Mouse (Mus musculus): ENCODE measurements around the gene Ccnl1. TPM values are rescaled to one million over a fixed set of nuclear protein-coding genes. Genes with fewer than 3 reads are reported as not detected.

Gene Ccnl1
- total and polyA plus RNA-seq, 3 experiments, result 20.1 to 56.5 TPM; not detected in 1

DNA sequence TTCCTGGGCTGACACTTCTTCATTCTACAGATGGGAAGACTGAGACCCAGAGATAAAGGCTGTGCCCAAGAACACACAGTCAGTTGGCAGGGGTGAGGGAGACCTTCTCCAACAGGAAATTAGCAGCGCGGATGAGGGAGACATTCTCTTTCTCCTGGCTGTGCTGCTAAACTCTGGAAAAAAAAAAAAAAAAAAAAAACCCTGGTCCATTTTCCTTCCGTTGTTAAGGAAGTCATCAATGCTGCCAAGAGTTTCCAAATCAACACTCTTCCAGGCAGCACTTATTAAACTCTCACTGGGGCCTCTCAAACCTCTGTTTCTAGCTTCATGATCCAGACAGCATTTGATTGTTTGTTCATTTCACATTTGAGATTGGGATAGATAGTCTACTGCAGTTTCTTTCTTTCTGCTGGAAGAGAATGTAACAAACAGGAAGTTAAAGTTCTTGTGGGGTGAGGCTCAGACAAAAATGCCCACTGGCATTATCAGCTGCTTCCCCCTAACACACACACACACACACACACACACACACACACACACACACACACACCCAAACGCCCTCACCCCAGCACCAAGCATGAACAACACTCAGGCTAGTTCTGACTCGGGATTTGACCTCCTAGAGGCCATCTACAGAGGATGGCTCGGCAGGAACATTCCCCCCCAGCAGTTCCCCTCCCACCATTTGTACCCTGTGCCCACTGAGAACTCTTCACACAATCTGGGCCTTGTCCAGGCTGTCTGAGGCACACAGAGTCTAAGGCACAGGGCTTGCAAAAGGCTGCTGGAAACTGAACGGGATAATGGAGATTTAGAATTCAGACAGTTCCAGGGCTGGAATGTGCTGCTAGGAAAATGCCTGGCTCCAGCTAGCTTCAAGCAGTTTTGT is 52.5 kb downstream of the Ccnl1 start:
- Histone ChIP-seq H3K36me3 (ENCODE audit: control insufficient read depth in 1 of 2, insufficient read depth in 2 of 2, low read length in 2 of 2) (peaks cover 0 to 5% of the 10 kb centered on the region in 2 experiments; a peak in 2 of 4 replicates), H3K9ac (ENCODE audit: control insufficient read depth, low read depth, low read length, poor library complexity, severe bottlenecking) (no peak overlapping the region), H3K9me3 (replicated peaks; ENCODE audit: insufficient read depth, low read length) (no peaks in the 10 kb centered on the region), H3K27me3 (ENCODE audit: control insufficient read depth in 1 of 2, insufficient read depth in 2 of 2, low read length in 2 of 2) (peaks cover 2% of the 10 kb centered on the region in 2 experiments; a peak in 2 of 4 replicates), H3K4me1 (ENCODE audit: control insufficient read depth in 1 of 2, insufficient read depth in 2 of 2, low read length in 2 of 2) (peaks cover 0 to 16% of the 10 kb centered on the region in 2 experiments; a peak in 1 of 4 replicates), H3K79me2 (ENCODE audit: control insufficient read depth, insufficient read depth, low read length, poor library complexity) (no peaks in the 10 kb centered on the region), H3K4me3 (ENCODE audit: control insufficient read depth in 1 of 2, insufficient read depth in 1 of 2, low read depth in 2 of 2, low read length in 2 of 2) (no peak overlapping the region), H3K27ac (ENCODE audit: control insufficient read depth, low read depth, low read length) (no peak overlapping the region)
- DNase-seq (ENCODE audit: low read depth, low spot score), result peak; percentile 46
- TF ChIP-seq SMC3 (IDR thresholded peaks at IDR 0.05; ENCODE audit: low read depth, low read length), result no peak
- TF ChIP-seq TCF12 (IDR thresholded peaks at IDR 0.05; ENCODE audit: low read depth, low read length), result no peak
- TF ChIP-seq ZNF384 (IDR thresholded peaks at IDR 0.05; ENCODE audit: low read depth, low read length), result peak; percentile 69
- TF ChIP-seq CHD2 (IDR thresholded peaks at IDR 0.05; ENCODE audit: low read length), result no peak
- 0 out of 4 replicates have a peak, but pooled peaks of 1 of the 2 experiments have one; percentile 2 for TF ChIP-seq EP300 (IDR thresholded peaks at IDR 0.05; ENCODE audit: low read depth in 1 of 2, low read length in 2 of 2)

DNA sequence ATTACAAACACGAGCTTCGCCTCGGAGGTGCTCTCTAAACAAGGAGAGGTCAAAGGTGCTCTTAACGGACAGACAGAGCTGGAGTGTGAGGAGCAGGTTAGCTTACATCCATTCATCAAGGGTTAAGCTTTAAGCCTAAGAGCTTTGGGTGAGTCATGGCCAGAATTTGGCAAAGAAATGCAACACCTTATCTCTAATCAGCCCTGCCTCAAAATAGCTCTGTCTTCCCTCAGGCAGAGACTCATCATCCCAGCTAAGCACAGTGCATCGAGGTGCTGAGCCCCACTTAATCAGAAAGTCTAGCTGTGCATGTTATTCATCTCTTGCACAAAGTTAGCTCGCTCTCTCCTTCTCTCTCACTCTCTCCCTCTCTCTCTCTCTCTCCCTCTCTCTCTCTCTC is 53.3 kb downstream of the Ccnl1 start:
- Histone ChIP-seq H3K4me1 (ENCODE audit: control insufficient read depth in 1 of 2, insufficient read depth in 2 of 2, low read length in 2 of 2) (peaks cover 0 to 16% of the 10 kb centered on the region in 2 experiments; a peak in 1 of 4 replicates), H3K79me2 (ENCODE audit: control insufficient read depth, insufficient read depth, low read length, poor library complexity) (no peaks in the 10 kb centered on the region), H3K9ac (ENCODE audit: control insufficient read depth, low read depth, low read length, poor library complexity, severe bottlenecking) (no peak overlapping the region), H3K36me3 (ENCODE audit: control insufficient read depth in 1 of 2, insufficient read depth in 2 of 2, low read length in 2 of 2) (peaks cover 0 to 5% of the 10 kb centered on the region in 2 experiments; a peak in 2 of 4 replicates), H3K4me3 (ENCODE audit: control insufficient read depth in 1 of 2, insufficient read depth in 1 of 2, low read depth in 2 of 2, low read length in 2 of 2) (no peak overlapping the region), H3K9me3 (replicated peaks; ENCODE audit: insufficient read depth, low read length) (no peaks in the 10 kb centered on the region), H3K27ac (ENCODE audit: control insufficient read depth, low read depth, low read length) (no peak overlapping the region), H3K27me3 (ENCODE audit: control insufficient read depth in 1 of 2, insufficient read depth in 2 of 2, low read length in 2 of 2) (peaks cover 2% of the 10 kb centered on the region in 2 experiments; a peak in 2 of 4 replicates)
- DNase-seq (ENCODE audit: low read depth, low spot score), result peak; percentile 71
- TF ChIP-seq USF1 (IDR thresholded peaks at IDR 0.05; ENCODE audit: low read depth, low read length) (no peak), ZMIZ1 (IDR thresholded peaks at IDR 0.05; ENCODE audit: low read depth, low read length) (no peak), TAL1 (IDR thresholded peaks at IDR 0.05; ENCODE audit: low read length) (no peak), MAX (IDR thresholded peaks at IDR 0.05; ENCODE audit: low read length) (no peak), ZC3H11A (IDR thresholded peaks at IDR 0.05; ENCODE audit: low read depth, low read length) (no peak), TBP (IDR thresholded peaks at IDR 0.05; ENCODE audit: low read depth, low read length) (no peak), SMC3 (IDR thresholded peaks at IDR 0.05; ENCODE audit: low read depth, low read length) (no peak), TCF12 (IDR thresholded peaks at IDR 0.05; ENCODE audit: low read depth, low read length) (no peak), EP300 (IDR thresholded peaks at IDR 0.05; ENCODE audit: low read depth in 1 of 2, low read length in 2 of 2) (no peak), NRF1 (IDR thresholded peaks at IDR 0.05; ENCODE audit: insufficient read depth, low read depth, low read length, poor library complexity, severe bottlenecking) (no peak), MYC (IDR thresholded peaks at IDR 0.05; ENCODE audit: low read depth, low read length) (no peak), RAD21 (IDR thresholded peaks at IDR 0.05; ENCODE audit: low read depth, low read length) (no peak), GATA1 (IDR thresholded peaks at IDR 0.05; ENCODE audit: low read depth, low read length) (peak; percentile 70), ETS1 (IDR thresholded peaks at IDR 0.05; ENCODE audit: low read depth, low read length) (no peak), JUND (IDR thresholded peaks at IDR 0.05; ENCODE audit: low read depth, low read length) (0 out of 2 replicates have a peak, but pooled peaks have one; percentile 57), BHLHE40 (IDR thresholded peaks at IDR 0.05; ENCODE audit: borderline replicate concordance, low read depth, low read length) (no peak), ELF1 (IDR thresholded peaks at IDR 0.05; ENCODE audit: low read depth, low read length) (no peak), ZNF384 (IDR thresholded peaks at IDR 0.05; ENCODE audit: low read depth, low read length) (no peak), POLR2A (IDR thresholded peaks at IDR 0.05; ENCODE audit: control insufficient read depth in 1 of 2, insufficient read depth in 1 of 2, low read depth in 1 of 2, low read length in 2 of 2, poor library complexity in 1 of 2) (no peak), UBTF (IDR thresholded peaks at IDR 0.05; ENCODE audit: borderline replicate concordance, insufficient read depth, low read depth, low read length) (no peak), SIN3A (IDR thresholded peaks at IDR 0.05; ENCODE audit: low read length) (no peak), CHD2 (IDR thresholded peaks at IDR 0.05; ENCODE audit: low read length) (no peak), MAFK (IDR thresholded peaks at IDR 0.05; ENCODE audit: borderline replicate concordance, low read depth, low read length) (no peak), MEF2A (IDR thresholded peaks at IDR 0.05; ENCODE audit: extremely low read depth, insufficient replicate concordance, low read depth, low read length, poor library complexity, severe bottlenecking) (0 out of 2 replicates have a peak, but pooled peaks have one; percentile 30)
